Mouse (Mus musculus): ENCODE measurements around the gene Rapsn.

The Rapsn gene

DNA sequence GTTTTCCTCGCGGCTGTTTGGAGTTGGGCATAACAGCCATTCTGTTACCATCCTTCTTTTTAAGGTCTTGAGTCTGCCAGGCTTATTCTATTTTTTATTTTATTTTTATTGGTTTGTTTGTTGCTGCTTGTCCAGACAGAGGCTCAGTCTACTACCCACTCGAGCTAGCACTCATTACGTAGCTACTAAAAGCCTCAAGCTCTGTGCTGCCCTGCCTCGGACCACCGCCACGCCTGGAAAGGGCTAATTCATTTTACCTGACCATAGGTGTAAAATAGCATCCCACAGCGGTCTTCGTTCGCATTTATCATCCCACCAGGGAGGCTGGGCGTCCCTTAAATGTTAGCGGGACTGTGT lies 42.5 kb downstream of the Rapsn start:
- in situ Hi-C loops (cut with MboI; ENCODE audit: unreplicated experiment in 2 of 2) = no loop called here

DNA sequence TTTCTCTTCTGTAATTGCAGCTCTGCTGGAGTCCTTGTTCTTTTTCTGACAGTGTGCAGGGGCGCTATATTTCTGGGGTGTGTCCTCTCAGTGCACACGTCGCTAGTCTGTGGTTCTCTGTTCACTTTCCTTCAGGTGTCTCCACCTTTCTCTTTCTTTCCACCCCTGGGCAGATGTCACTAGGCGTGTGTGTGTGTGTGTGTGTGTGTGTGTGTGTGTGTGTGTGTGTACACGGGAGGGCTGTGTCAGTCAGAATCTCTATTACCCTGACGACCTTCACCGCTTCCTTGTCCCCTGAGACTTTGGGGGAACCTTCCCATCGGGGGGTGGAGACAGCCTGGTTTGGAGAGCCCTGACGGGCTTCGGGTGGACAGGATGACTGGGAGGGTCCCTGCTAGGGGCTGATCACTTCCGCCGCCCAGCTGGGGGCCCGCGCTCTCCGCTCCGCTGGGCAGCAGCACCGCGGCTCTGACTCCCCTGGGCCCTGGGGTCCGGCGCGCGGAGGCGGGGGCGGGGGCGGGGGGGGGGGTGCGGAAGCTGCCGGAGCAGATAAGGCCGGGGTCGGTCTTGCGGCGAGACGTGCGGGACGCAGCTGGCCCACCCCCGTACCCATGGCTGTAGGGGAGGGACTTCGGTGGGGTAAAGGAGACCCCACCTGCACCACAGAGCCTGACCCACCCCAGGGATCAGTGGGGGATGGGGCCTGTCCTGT lies 43.0 kb downstream of the Rapsn start:
- in situ Hi-C loops (cut with MboI; ENCODE audit: unreplicated experiment in 2 of 2) = no loop called here

DNA sequence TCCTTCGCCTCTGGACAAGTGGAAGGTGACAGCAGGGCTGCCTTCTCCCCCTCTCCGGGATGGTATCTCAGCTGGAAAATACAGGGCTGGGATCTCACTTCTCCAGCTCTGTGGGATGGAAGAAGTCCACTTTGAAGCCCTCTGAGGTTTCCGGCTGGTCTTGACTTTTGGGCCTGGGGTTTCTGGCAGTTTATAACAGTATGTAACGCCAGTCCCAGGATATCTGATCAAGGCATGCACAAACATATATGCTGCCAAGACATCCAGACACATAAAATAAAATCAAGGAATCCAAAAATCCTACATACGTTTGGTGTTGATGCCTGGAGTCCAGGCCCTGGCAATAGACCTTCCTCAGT lies 43.6 kb downstream of the Rapsn start:
- in situ Hi-C loops (cut with MboI; ENCODE audit: unreplicated experiment in 2 of 2) = no loop called here

DNA sequence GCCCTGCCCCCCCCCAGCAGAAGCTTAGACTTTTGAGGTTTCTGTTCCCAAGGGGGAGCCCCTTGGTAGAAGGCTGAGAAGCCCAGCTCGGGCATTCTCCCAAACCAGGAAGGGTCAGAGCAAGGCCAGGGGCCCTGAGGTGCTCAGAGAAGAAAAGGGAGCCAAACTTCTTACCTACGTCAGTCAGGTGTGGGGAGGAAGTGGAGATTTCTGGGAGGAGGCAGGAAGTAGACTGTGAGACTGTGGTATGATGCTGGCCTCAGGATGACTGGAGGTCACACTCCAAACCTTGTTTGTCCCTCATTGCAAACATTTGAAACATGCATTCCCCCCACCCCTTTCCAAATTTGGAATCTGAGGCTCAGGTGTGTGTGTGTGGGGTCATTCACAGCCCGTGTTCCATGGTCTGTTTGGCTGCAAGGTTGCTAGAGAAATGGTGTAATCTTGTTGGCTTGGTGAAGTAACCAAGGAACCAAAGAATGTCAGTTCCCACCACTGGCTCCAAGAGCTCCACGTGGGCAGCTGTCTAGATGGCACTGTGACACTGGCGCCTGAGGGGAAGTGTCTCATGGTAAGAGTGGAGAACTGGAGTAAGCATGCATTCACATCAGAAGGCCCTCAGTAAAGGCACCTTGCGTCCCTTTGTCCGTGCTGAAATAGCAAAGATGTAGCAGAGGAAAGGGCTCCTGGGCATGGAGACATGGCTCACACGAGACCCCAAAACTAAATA lies 45.5 kb downstream of the Rapsn start:
- in situ Hi-C loops (cut with MboI; ENCODE audit: unreplicated experiment in 2 of 2) = no loop called here

DNA sequence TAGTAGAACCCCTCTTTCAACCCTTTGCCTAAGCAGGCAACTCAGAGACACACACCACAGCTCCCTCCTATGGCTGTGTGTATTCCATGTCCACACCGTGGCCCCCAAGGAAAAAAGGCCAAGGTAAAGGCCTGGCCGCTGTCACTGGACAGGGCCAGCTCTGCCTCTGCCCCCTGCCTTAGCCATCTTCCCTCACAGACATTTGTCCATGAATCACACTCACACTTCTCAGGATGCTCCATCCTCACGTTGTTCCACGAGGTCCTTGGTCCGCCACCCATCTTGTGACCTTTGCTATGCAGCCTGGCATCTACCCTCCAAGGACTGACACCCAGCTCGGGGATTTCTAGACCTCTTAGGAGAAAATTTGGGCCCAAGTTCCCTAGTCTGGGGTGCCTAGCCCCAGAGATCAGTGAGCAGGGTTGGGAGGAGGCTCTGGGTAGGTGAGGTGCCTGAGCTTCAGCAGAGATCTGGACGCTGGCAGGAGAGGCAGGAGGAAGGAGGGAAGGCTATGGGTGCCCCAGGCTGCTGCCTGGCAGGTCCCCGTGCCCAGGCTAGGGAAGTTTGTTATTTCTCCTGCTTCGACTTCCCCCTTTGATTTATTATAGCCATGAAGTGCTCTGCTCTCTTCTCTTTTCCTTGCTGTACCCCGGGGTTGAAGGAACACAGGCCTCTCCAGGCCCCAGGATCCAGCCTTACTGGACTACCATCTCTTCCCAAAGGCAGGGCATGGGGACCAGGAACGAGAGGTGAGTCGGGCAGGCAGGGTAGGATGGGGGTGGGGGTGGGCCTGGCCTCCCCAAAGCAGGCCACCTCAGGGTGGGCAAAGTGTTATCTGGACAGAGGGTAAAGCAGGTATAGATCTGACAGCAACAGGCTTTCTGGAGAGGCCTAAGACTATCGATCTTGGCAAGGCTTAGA lies 46.6 kb downstream of the Rapsn start, which contains the start of gene Spi1:
Gene Spi1 (plus strand): TSS at position 616 of the 921 bp plus-strand sequence.
- in situ Hi-C loops (cut with MboI; ENCODE audit: unreplicated experiment in 2 of 2) = no loop called here

DNA sequence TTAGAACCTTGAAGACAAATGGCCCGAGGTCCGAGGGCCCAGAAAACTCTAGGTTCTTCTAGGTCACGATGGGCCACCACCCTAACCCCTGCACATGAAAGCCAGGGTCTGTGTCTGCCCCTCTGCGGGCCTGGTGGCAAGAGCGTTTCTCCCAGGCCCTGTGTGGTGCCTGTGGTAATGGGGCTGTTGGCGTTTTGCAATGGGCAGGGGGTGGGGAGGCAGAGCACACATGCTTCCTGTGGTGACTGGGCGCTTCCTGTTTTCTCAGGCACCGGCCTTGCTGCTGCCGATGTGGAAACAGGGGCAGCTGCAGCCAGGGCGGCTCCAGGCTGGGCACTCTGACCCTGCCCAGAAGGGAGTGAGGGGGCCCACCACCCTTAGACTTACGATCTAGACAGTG lies 47.4 kb downstream of the Rapsn start:
- in situ Hi-C loops (cut with MboI; ENCODE audit: unreplicated experiment in 2 of 2) = no loop called here

DNA sequence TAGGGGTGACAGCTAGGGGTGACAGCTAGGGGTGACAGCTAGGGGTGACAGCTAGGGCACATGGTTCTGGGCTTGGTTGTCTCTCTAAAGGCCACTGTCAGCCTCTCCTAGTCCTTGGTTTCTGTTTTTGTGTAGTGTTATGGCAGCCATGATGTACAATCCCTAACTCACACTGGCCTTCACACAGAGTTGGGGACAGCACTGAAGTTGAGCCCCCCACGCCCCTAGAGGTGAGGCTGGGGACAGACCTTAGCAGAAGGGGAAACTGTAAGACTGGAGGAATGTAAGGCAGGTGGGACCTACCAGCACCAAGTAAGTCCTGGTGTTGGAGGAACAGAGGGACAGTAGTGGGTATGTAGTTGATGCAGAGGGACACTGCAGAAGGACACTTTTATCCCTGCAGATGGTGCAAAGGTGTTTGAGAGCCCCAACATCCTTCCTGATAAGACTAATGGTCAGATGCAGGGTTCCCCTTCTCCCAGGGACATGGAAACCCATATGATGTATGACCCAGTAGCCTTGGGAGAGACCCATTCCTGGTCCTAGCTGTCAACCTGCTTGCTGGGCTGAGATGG lies 48.0 kb downstream of the Rapsn start:
- in situ Hi-C loops (cut with MboI; ENCODE audit: unreplicated experiment in 2 of 2) = no loop called here

DNA sequence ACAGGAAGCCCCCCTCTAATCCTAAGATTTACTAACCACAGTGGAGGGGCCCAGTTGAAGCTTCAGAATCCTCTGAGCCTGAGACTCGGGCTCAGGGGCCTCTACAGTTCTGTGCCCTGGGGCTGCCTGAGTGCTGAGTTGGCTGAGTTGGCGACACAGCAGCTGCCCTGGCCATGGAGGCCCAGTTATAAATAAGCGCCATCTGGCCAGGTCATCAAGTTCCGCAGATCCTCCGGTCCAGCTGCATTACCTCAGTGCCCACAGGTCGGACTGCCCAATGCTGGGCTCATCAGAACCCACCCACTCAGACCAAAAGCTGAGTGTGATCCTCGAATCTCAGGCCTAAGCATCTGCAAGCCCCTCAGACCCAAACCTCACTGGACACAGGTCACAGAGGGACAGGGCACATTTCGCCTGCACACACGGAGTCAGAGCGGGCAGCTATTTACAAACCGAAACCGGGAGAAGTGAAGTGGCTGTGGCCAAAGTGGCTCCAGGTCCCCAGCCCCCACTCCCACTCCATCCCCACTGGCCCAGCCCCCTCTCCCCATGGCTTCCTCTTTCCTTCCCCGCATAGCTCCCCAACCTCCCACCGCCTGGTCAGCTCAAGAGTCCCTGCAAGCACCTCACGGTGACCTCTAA lies 48.9 kb downstream of the Rapsn start:
- in situ Hi-C loops (cut with MboI; ENCODE audit: unreplicated experiment in 2 of 2) = no loop called here

DNA sequence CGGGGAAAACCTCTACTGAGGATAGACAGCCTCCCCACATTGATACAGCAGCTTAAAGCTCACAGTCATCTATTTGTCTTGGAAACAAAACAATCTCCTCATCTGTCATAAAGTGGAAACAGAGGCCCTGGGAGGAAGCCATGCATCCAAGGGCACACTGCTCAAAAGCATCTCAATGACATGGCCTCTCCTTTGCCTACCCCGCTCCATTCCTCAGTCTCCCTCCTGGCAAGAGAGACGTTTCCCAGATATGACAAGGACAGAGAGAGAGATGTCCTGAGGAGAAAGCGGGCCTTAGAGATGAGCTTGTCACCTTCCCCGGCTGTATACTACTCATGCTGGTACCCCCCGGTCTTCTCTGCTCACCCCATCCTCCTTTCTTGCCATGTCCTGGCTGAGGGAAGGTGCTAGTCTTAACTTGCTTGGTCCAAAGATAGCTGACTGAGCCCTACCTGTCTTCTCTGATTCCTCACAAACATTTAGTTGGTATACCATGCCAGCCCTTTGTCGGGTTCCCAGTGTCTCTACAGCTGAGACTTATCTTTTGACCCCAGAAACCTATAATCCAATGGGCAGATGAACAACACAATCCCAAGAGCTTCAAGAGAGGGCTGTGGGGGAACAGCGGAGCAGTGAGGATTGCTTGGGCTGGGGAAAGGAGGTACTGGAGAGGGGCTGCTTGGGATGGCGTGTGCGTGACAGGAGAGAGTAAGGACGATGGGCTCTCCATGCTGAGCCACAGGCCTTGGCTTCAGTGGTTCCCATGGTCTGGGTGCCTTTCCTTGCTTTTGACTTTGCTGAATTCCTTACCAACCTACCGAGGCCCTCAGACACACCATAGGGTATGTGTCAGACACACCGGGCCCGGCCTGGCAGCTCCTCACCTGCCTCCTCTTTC lies 50.3 kb downstream of the Rapsn start:
- in situ Hi-C loops (cut with MboI; ENCODE audit: unreplicated experiment in 2 of 2) = no loop called here

DNA sequence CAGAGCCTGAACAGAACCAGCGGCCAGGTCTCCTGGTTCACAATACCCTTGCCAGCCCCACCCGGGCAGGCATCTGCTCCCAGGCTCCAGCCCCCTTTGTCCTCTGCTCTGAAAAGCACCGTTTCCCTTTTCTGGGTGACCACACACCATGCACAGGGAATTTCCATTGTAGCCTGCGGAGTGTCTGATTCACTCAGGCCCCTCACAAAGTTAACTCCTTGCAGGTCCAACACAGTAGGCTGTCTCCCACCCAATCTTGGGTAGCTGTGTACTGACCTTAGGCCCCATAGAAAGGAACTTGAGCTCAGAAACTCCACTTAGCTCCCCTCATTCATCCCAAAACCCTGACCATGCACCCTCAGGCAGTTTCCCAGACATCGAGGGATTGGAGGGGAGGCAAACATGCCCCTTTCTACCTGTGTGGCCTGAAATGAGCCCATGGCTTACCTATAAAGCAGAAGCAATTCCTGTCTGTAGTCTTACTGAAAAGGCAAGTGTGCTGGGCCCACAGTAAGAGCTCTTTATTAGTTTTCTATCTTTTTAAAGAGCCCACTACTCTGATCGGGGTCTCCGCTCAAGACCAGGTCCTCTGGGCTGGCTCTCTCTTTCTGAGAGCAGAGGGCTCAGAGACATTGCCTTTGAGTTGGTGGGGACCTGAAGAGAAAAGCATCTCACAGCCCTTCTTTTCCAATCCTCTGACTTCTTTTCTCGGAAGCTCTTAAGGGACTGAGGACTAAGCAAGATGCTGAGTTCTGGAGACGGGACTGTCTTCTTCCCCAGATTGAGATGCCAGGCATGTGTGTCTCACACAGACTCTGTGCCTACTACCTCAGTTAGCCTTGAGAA lies 51.2 kb downstream of the Rapsn start:
- in situ Hi-C loops (cut with MboI; ENCODE audit: unreplicated experiment in 2 of 2) = no loop called here

DNA sequence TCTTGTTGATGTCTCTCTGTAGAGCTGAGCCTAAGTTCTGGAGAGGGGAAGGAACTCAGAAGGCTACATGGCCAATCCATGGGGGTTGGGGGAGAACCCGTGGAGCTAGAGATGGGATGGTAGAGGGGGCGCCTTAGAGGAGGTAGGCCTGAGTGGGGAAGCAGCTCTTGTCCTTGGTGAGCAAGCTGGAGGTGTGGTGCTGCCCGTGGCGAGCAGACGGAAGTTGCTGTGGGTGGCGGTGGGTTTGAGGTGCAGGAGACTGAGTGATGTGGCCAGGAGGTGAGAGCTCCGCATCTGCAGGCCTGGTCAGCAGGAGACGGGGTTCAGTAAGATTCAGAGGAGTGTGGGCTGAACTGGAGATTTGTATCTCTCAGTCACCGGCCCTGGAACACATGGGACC lies 52.0 kb downstream of the Rapsn start:
- in situ Hi-C loops (cut with MboI; ENCODE audit: unreplicated experiment in 2 of 2) = no loop called here

DNA sequence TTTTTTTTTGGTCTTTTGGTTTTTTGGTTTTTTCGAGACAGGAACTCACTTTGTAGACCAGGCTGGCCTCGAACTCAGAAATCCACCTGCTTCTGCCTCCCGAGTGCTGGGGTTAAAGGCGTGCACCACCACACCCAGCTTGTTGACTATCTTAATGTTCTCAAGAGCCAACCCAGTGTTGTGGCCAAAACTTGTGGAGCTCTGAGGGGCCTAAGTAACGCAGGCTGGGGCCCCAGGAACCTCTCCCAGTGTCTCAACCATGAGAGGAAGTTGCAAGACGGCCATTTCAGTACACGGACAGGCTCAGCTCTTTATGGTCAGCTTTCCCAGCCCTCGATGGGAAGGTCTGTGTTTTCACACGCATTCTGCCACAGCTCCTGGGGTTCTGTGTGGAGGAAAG lies 53.6 kb downstream of the Rapsn start:
- in situ Hi-C loops (cut with MboI; ENCODE audit: unreplicated experiment in 2 of 2) = no loop called here

DNA sequence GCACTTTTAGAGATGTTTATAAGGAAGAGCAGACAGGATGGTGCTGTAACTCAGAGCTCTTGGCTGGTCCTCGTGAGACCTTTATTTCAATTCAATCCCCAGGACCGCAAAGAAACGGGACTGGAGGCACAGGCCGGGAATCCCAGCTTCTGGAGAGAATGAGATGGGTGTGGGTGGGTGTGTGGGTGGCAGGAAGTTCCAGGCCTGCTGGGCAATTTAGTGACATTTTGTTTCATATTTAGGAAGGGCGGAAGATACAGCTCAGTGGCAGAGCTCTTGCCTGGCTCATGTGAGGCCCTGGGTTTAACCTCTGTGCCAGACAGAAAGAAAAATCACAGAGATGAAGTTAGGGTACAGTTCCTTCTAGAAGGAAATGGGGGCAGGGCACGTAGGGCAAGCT lies 54.8 kb downstream of the Rapsn start:
- in situ Hi-C loops (cut with MboI; ENCODE audit: unreplicated experiment in 2 of 2) = no loop called here

DNA sequence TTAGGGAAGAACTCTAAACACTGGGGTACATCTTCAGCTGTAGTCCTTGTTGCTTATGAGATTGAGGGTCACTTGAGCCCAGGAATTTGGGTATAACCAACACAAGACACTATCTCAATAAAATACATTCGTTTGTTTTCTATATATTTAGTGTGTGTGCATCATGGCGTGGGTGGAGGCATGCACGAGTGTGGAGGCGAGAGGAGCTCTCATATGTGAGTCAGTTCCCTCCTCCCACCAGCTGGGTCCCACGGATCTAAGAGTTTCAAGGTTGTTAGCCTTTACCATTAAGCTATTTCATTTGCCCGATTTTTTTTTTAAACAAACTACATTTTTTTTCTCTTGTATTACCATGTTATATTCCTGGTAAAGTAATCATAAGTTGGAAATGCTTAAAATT lies 55.4 kb downstream of the Rapsn start:
- in situ Hi-C loops (cut with MboI; ENCODE audit: unreplicated experiment in 2 of 2) = no loop called here

Measured in v-Abl transformed pro-B cells (cell line).